Mouse (Mus musculus): ENCODE data around the gene Ccdc24.
A peak's percentile ranks its signal among the peaks of the same experiment; 100 is the strongest.

Gene Ccdc24

DNA sequence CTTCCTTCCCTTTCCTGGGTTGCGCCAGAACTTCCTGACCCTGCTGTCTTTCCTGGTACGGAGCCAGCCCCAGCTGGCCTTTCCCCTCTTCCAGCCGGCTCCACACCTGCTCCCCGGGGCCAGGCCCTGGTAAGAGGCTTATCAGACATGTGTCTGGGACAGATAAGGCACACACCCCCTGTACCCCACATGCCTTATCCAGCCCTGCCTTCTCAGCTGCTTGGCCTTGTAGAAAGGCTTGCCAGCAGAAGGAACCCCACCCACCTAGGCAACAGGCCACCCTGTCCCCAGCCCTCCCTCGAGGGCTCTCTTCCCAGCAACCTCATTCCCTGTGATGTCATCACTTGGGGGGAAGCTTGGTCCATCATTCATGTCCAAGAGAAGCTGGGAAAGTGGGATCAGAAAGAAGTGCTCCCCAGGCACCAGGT lies 42.2 kb downstream of the Ccdc24 start:
- DNase-seq (ENCODE audit: low spot score in 2 of 2), result no peak

GRCm38 (mm10) chr4:117829260-117830123 lies 42.9 kb downstream of the Ccdc24 start:
- peak; percentile 57 to 68 for DNase-seq (ENCODE audit: low spot score in 2 of 2)

GRCm38 (mm10) chr4:117828572-117829145 lies 43.7 kb downstream of the Ccdc24 start:
- no peak for DNase-seq (ENCODE audit: low spot score in 2 of 2)

- no peak for DNase-seq (ENCODE audit: low spot score in 2 of 2)
Measured at GRCm38 (mm10) chr4:117818032-117818431, 54.3 kb downstream of the Ccdc24 start.

- no peak for DNase-seq (ENCODE audit: low spot score in 2 of 2)
Measured at GRCm38 (mm10) chr4:117816776-117817175, 55.6 kb downstream of the Ccdc24 start.
